Mouse (Mus musculus): Measurements from ENCODE around the gene Rtl3. TPM values are rescaled to one million over a fixed set of nuclear protein-coding genes. Genes with fewer than 3 reads are reported as not detected.

Gene Rtl3
- under 1 TPM; 0.26 to 0.30 TPM for total RNA-seq (2021)
- long read RNA-seq, experiment 1 = 0 reads
- long read RNA-seq, experiment 2 = 0 reads

GRCm38 (mm10) chrX:106840409-106840808 lies at the start of gene Rtl3:
Gene Rtl3 (minus strand): TSS chrX:106840644.
- no peak for DNase-seq

GRCm38 (mm10) chrX:106872315-106872714 lies 31.9 kb upstream of the Rtl3 start:
- no peak for DNase-seq

GRCm38 (mm10) chrX:106871894-106872293 lies 31.4 kb upstream of the Rtl3 start:
- no peak for DNase-seq

- no peak for DNase-seq
Measured at GRCm38 (mm10) chrX:106871426-106871825, 31.0 kb upstream of the Rtl3 start.

- DNase-seq = no peak
Measured at GRCm38 (mm10) chrX:106853523-106854300, 13.3 kb upstream of the Rtl3 start.

- no peak for DNase-seq
Measured at GRCm38 (mm10) chrX:106839591-106839990, 853 bp downstream of the Rtl3 start.

- no peak for DNase-seq
Measured at GRCm38 (mm10) chrX:106830494-106830893, 9.9 kb downstream of the Rtl3 start.

- no peak for DNase-seq
Measured at GRCm38 (mm10) chrX:106809560-106810226, 30.8 kb downstream of the Rtl3 start.

GRCm38 (mm10) chrX:106804387-106804786 lies 36.1 kb downstream of the Rtl3 start:
- DNase-seq = no peak

GRCm38 (mm10) chrX:106794686-106795085 lies 45.8 kb downstream of the Rtl3 start:
- DNase-seq = no peak

Other genes with a start within 250 kb of the Rtl3 start
- under 1 TPM; 0.49 to 0.56 TPM for gene Cysltr1, start 237.0 kb downstream of the Rtl3 start, total RNA-seq (2021)
- 1 to 10 TPM; 1.0 to 2.2 TPM for gene Lpar4, start 80.0 kb upstream of the Rtl3 start, total RNA-seq (2021)
- gene P2ry10, start 247.8 kb upstream of the Rtl3 start, total RNA-seq (2021) = under 1 TPM; 0.13 to 0.17 TPM